Mouse (Mus musculus): ENCODE data around the gene Btrc.
A peak's percentile ranks its signal among the peaks of the same experiment; 100 is the strongest.

Btrc gene

GRCm38 (mm10) chr19:45472691-45473520 is 109.4 kb downstream of the Btrc start:
- DNase-seq (ENCODE audit: low read depth, low spot score): peak; percentile 46

- DNase-seq (ENCODE audit: low read depth, low spot score): no peak
Observed at GRCm38 (mm10) chr19:45474686-45475085, 111.2 kb downstream of the Btrc start.

GRCm38 (mm10) chr19:45475928-45476553 is 112.5 kb downstream of the Btrc start:
- DNase-seq (ENCODE audit: low read depth, low spot score): no peak

GRCm38 (mm10) chr19:45479548-45479947 is 116.0 kb downstream of the Btrc start:
- no peak for DNase-seq (ENCODE audit: low read depth, low spot score)

GRCm38 (mm10) chr19:45480490-45480889 is 117.0 kb downstream of the Btrc start:
- no peak for DNase-seq (ENCODE audit: low read depth, low spot score)

GRCm38 (mm10) chr19:45480951-45481350 is 117.4 kb downstream of the Btrc start:
- DNase-seq (ENCODE audit: low read depth, low spot score): no peak

GRCm38 (mm10) chr19:45483470-45483869 is 119.9 kb downstream of the Btrc start:
- DNase-seq (ENCODE audit: low read depth, low spot score): no peak

GRCm38 (mm10) chr19:45486206-45486991 is 122.9 kb downstream of the Btrc start:
- DNase-seq (ENCODE audit: low read depth, low spot score): no peak

GRCm38 (mm10) chr19:45486992-45487387 is 123.5 kb downstream of the Btrc start:
- no peak for DNase-seq (ENCODE audit: low read depth, low spot score)

- DNase-seq (ENCODE audit: low read depth, low spot score): no peak
Observed at GRCm38 (mm10) chr19:45489961-45490360, 126.4 kb downstream of the Btrc start.

GRCm38 (mm10) chr19:45491246-45491645 is 127.7 kb downstream of the Btrc start:
- DNase-seq (ENCODE audit: low read depth, low spot score): no peak

- no peak for DNase-seq (ENCODE audit: low read depth, low spot score)
Observed at GRCm38 (mm10) chr19:45494121-45494775, 130.7 kb downstream of the Btrc start.

GRCm38 (mm10) chr19:45505446-45505845 is 141.9 kb downstream of the Btrc start:
- DNase-seq (ENCODE audit: low read depth, low spot score): no peak

- DNase-seq (ENCODE audit: low read depth, low spot score): no peak
Observed at GRCm38 (mm10) chr19:45507531-45507930, 144.0 kb downstream of the Btrc start.

GRCm38 (mm10) chr19:45510680-45511079 is 147.1 kb downstream of the Btrc start:
- DNase-seq (ENCODE audit: low read depth, low spot score): no peak

GRCm38 (mm10) chr19:45511406-45511805 is 147.9 kb downstream of the Btrc start:
- no peak for DNase-seq (ENCODE audit: low read depth, low spot score)

GRCm38 (mm10) chr19:45515341-45515740 is 151.8 kb downstream of the Btrc start:
- no peak for DNase-seq (ENCODE audit: low read depth, low spot score)

GRCm38 (mm10) chr19:45516264-45516663 is 152.7 kb downstream of the Btrc start:
- DNase-seq (ENCODE audit: low read depth, low spot score): no peak

- no peak for DNase-seq (ENCODE audit: low read depth, low spot score)
Observed at GRCm38 (mm10) chr19:45527382-45527781, 163.8 kb downstream of the Btrc start.

GRCm38 (mm10) chr19:45527931-45528534 is 164.5 kb downstream of the Btrc start:
- peak; percentile 60 for DNase-seq (ENCODE audit: low read depth, low spot score)

GRCm38 (mm10) chr19:45529294-45529693 is 165.8 kb downstream of the Btrc start:
- DNase-seq (ENCODE audit: low read depth, low spot score): no peak
